Mouse (Mus musculus): ENCODE results near the gene Pex26. TPM values are rescaled to one million over a fixed set of nuclear protein-coding genes. Genes with fewer than 3 reads are reported as not detected.
A peak's percentile ranks its signal among the peaks of the same experiment; 100 is the strongest.

The Pex26 gene
- total RNA-seq (2014; fragmentation: Nextera tagmentation), result 6.3 and 9.5 TPM in 2 replicates
- 6.2 and 7.1 TPM in 2 replicates for total RNA-seq (2017)

- ATAC-seq (replicated peaks; ENCODE audit: low FRiP score, low TSS enrichment, poor library complexity, severe bottlenecking), result peak; percentile 90
Measured at GRCm38 (mm10) chr6:121183414-121184173, at the start of gene Pex26. Pex26 (plus strand) TSS chr6:121183667.

- ATAC-seq (replicated peaks; ENCODE audit: low FRiP score, low TSS enrichment, poor library complexity, severe bottlenecking), result no peak
Measured at GRCm38 (mm10) chr6:121134249-121134648, 49.2 kb upstream of the Pex26 start.

GRCm38 (mm10) chr6:121134884-121135283 lies 48.6 kb upstream of the Pex26 start:
- no peak for ATAC-seq (replicated peaks; ENCODE audit: low FRiP score, low TSS enrichment, poor library complexity, severe bottlenecking)

- peak; percentile 61 for ATAC-seq (replicated peaks; ENCODE audit: low FRiP score, low TSS enrichment, poor library complexity, severe bottlenecking)
Measured at GRCm38 (mm10) chr6:121137222-121137621, 46.2 kb upstream of the Pex26 start.

- ATAC-seq (replicated peaks; ENCODE audit: low FRiP score, low TSS enrichment, poor library complexity, severe bottlenecking), result no peak
Measured at GRCm38 (mm10) chr6:121138338-121139040, 45.0 kb upstream of the Pex26 start.

- no peak for ATAC-seq (replicated peaks; ENCODE audit: low FRiP score, low TSS enrichment, poor library complexity, severe bottlenecking)
Measured at GRCm38 (mm10) chr6:121139271-121139670, 44.2 kb upstream of the Pex26 start.

- ATAC-seq (replicated peaks; ENCODE audit: low FRiP score, low TSS enrichment, poor library complexity, severe bottlenecking), result no peak
Measured at GRCm38 (mm10) chr6:121142298-121142697, 41.2 kb upstream of the Pex26 start.

GRCm38 (mm10) chr6:121143439-121143838 lies 40.0 kb upstream of the Pex26 start:
- no peak for ATAC-seq (replicated peaks; ENCODE audit: low FRiP score, low TSS enrichment, poor library complexity, severe bottlenecking)

- no peak for ATAC-seq (replicated peaks; ENCODE audit: low FRiP score, low TSS enrichment, poor library complexity, severe bottlenecking)
Measured at GRCm38 (mm10) chr6:121144066-121144465, 39.4 kb upstream of the Pex26 start.

GRCm38 (mm10) chr6:121145010-121145604 lies 38.4 kb upstream of the Pex26 start:
- no peak for ATAC-seq (replicated peaks; ENCODE audit: low FRiP score, low TSS enrichment, poor library complexity, severe bottlenecking)

- no peak for ATAC-seq (replicated peaks; ENCODE audit: low FRiP score, low TSS enrichment, poor library complexity, severe bottlenecking)
Measured at GRCm38 (mm10) chr6:121145906-121146305, 37.6 kb upstream of the Pex26 start.

GRCm38 (mm10) chr6:121146798-121147197 lies 36.7 kb upstream of the Pex26 start:
- no peak for ATAC-seq (replicated peaks; ENCODE audit: low FRiP score, low TSS enrichment, poor library complexity, severe bottlenecking)

GRCm38 (mm10) chr6:121148360-121148759 lies 35.1 kb upstream of the Pex26 start:
- ATAC-seq (replicated peaks; ENCODE audit: low FRiP score, low TSS enrichment, poor library complexity, severe bottlenecking), result no peak

- ATAC-seq (replicated peaks; ENCODE audit: low FRiP score, low TSS enrichment, poor library complexity, severe bottlenecking), result no peak
Measured at GRCm38 (mm10) chr6:121149420-121149819, 34.0 kb upstream of the Pex26 start.

- no peak for ATAC-seq (replicated peaks; ENCODE audit: low FRiP score, low TSS enrichment, poor library complexity, severe bottlenecking)
Measured at GRCm38 (mm10) chr6:121150126-121150525, 33.3 kb upstream of the Pex26 start.

GRCm38 (mm10) chr6:121151732-121152131 lies 31.7 kb upstream of the Pex26 start:
- ATAC-seq (replicated peaks; ENCODE audit: low FRiP score, low TSS enrichment, poor library complexity, severe bottlenecking), result no peak

- no peak for ATAC-seq (replicated peaks; ENCODE audit: low FRiP score, low TSS enrichment, poor library complexity, severe bottlenecking)
Measured at GRCm38 (mm10) chr6:121153177-121153576, 30.3 kb upstream of the Pex26 start.

- no peak for ATAC-seq (replicated peaks; ENCODE audit: low FRiP score, low TSS enrichment, poor library complexity, severe bottlenecking)
Measured at GRCm38 (mm10) chr6:121154451-121155300, 28.8 kb upstream of the Pex26 start.

- no peak for ATAC-seq (replicated peaks; ENCODE audit: low FRiP score, low TSS enrichment, poor library complexity, severe bottlenecking)
Measured at GRCm38 (mm10) chr6:121156030-121156429, 27.4 kb upstream of the Pex26 start.

- no peak for ATAC-seq (replicated peaks; ENCODE audit: low FRiP score, low TSS enrichment, poor library complexity, severe bottlenecking)
Measured at GRCm38 (mm10) chr6:121159616-121160015, 23.9 kb upstream of the Pex26 start.
